ENCODE assay signal across 20 mouse cellular contexts in the genomic region with DNA sequence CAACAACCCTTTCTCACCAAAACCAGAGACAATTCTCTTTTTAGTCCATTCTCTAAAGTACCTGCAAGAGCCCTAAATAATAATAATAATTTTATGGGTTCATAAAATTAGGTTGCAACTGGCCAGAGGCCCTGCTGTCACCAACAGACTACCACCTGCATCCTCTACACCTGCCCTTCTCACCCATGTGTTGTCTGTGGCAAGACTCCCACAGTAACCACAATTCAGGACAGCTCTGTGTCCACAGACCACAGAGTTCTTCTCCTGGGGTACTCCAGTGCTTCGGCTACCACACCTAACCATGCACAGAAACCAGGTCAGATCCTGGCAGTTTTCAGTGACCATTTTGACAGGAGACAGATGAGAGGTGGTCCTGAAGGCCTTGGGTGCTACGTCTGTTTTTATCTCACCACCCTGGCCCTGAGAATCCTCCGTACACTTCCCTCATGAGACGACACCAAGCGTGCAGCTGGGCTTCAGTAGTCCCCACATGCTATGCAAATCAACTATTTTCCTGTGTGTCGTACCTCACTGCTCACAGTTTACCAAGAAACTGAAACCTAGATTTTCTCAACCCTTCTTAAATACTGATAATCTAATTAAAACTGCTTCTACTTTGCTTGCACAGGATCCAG. TPM values are rescaled to one million over a fixed set of nuclear protein-coding genes. Genes with fewer than 3 reads are reported as not detected.
DNase-seq lines count a peak whose midpoint lies in the region; TF ChIP-seq lines count a peak whose summit lies in the region.
"Had no signal": no experiment of that assay in that cellular context is flagged by ENCODE, and none has a peak within 500 bp of the region (broad histone marks: within the 10 kb centered on the region; RNA-seq: fewer than 3 reads in every experiment).

No protein-coding gene starts in this region.

- intact Hi-C loops in gastrocnemius, adult 2 months (cut with DNase I): no loop called here

- no peaks in the 10 kb centered on the region for H3K27me3 ChIP-seq in cerebellum, adult 2 months (ENCODE audit: control insufficient read depth, insufficient read depth, low read length)
- H3K27me3 ChIP-seq: hindbrain, embryonic 12.5 days; limb, embryonic 12.5 days had no signal

- WGBS in cerebellum, adult 2 months: 73% methylated on average over 6 of the region's 6 CpGs

- peaks cover 25% of the 10 kb centered on the region for H3K4me1 ChIP-seq in cerebellum, adult 2 months (ENCODE audit: control insufficient read depth, insufficient read depth, low read length)

- H3K4me3 ChIP-seq in gastrocnemius, adult 2 months: no peak overlapping the region
- H3K4me3 ChIP-seq in cerebellum, adult 2 months (replicated peaks; ENCODE audit: insufficient read depth, low read depth, low read length): no peak overlapping the region
- H3K4me3 ChIP-seq: hindbrain, embryonic 12.5 days; limb, embryonic 12.5 days had no signal

- 0 out of 2 replicates have a peak overlapping the region, but pooled peaks have one; percentile 36 for H3K27ac ChIP-seq in gastrocnemius, adult 2 months
- no peak overlapping the region for H3K27ac ChIP-seq in cerebellum, adult 2 months (ENCODE audit: insufficient read depth, low read length)
- H3K27ac ChIP-seq: hindbrain, embryonic 12.5 days; liver, embryonic 14.5 days had no signal

- no peak for DNase-seq in gastrocnemius, adult 2 months
- DNase-seq in gastrocnemius, postnatal 10 days: no peak
- DNase-seq in spleen, postnatal 36 days (ENCODE audit: low spot score in 2 of 2): peak; percentile 82 to 84
- DNase-seq in spleen, postnatal 4 days (ENCODE audit: low spot score in 2 of 2): no peak
- peak; percentile 52 for DNase-seq in naive thymus-derived CD4-positive, alpha-beta T cell, adult 2 months (ENCODE audit: low read depth)
- peak; percentile 46 to 56 for DNase-seq in thymus, postnatal 36 days
- DNase-seq in cerebellum, adult 2 months: no peak
- no peak for DNase-seq in right cerebral cortex, postnatal 4 days
- DNase-seq: adrenal gland, postnatal 10 days; cerebellum, adult 11-12 months; cerebellum, postnatal 25 days; embryo, embryonic 11 days; heart, postnatal 10 days; kidney, adult 9 months; kidney, postnatal 36 days; layer of hippocampus, adult 9-11 months; midbrain, embryonic 14.5 days had no signal

- TF ChIP-seq POLR2A in cerebellum, adult 2 months (IDR thresholded peaks at IDR 0.05; ENCODE audit: borderline replicate concordance, insufficient read depth, low read length): no peak

- no peak for TF ChIP-seq CTCF in gastrocnemius, adult 2 months (IDR thresholded peaks at IDR 0.05)
- no peak for TF ChIP-seq CTCF in cerebellum, adult 2 months (IDR thresholded peaks at IDR 0.05; ENCODE audit: borderline replicate concordance, insufficient read depth, low read depth, low read length)

RNA-seq across cellular contexts. Expression of gene Cyth1, which starts 4.6 kb away (rescaled TPM):
- total RNA-seq in gastrocnemius, adult 2 months (2021): 10 to 100 TPM; 28.6 to 49.6 TPM
- total RNA-seq in gastrocnemius, postnatal 10 days (2021): 10 to 100 TPM; 26.4 to 30.7 TPM
- 89.8 and 93.9 TPM in 2 replicates for polyA plus RNA-seq in cerebellum, adult 2 months (2012; rRNA removed)

RNA-seq across cellular contexts. Expression of gene Usp36, which starts 46.3 kb away (rescaled TPM):
- 10 to 100 TPM; 15.7 to 17.4 TPM for total RNA-seq in gastrocnemius, adult 2 months (2021)
- 10 to 100 TPM in 1 of 2 experiments, 1 to 10 TPM in 1; 9.7 to 14.1 TPM for total RNA-seq in gastrocnemius, postnatal 10 days (2021)
- polyA plus RNA-seq in cerebellum, adult 2 months (2012; rRNA removed): 33.6 and 33.8 TPM in 2 replicates

Comparison
In these comparisons a context has a peak if more than half of its experiments do, and no peak if none do; other contexts are left out.
1. DNase-seq: peak in spleen, postnatal 36 days (2 of 2), naive thymus-derived CD4-positive, alpha-beta T cell, adult 2 months (single experiment) and thymus, postnatal 36 days (2 of 2); none in gastrocnemius, adult 2 months (single experiment), gastrocnemius, postnatal 10 days (single experiment), spleen, postnatal 4 days (0 of 2), cerebellum, adult 2 months (0 of 2) and right cerebral cortex, postnatal 4 days (single experiment).